Mouse (Mus musculus) erythroblast, embryonic 14.5 days (primary cell): ENCODE results near the gene Ostc.

Source experiments
- GATA1 ChIP-seq: IDR thresholded peaks from 2 replicates; pipeline ENCODE4 v1.6.1; 2012; ENCODE audit warnings: low read length, inconsistent platforms, mixed read lengths
- TAL1 ChIP-seq: IDR thresholded peaks from 3 replicates; pipeline ENCODE4 v1.6.1; 2012; ENCODE audit warnings: low read length, inconsistent platforms, mixed read lengths

DNA sequence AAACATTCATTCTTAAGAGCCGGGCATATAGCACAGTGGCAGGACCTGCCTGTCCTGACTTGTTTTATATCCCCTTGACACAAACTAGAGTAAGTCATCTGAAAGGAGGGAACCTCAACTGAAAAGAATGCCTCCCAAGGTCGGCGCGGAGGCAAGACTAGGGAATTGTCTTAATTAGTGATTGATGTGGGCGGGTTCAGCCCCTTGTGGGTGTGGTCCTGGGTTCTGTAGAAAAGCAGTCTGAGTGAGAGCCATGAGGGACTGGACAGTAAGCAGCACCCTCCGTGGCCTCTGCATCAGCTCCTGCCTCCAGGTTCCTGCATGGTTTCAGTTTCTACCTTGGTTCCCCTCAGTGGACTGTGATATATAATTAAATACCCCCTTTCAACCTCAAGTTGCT lies 7.0 kb downstream of the Ostc start:
- TF ChIP-seq TAL1 (no peak), GATA1 (no peak)
